Mouse (Mus musculus) gastrocnemius, adult 2 months (tissue): ENCODE data around the gene Sapcd1. TPM values are rescaled to one million over a fixed set of nuclear protein-coding genes. Genes with fewer than 3 reads are reported as not detected.

Experiments used
- DNase-seq: peaks from one replicate; pipeline ENCODE4 v3.0.0; 2022
- H3K27ac ChIP-seq: fragments of 200-600 bp; 2 replicates; pipeline ENCODE4 v1.8.1; 2022; ENCODE audit warnings: mild to moderate bottlenecking
- H3K4me3 ChIP-seq: fragments of 200-600 bp; 2 replicates; pipeline ENCODE4 v1.8.1; 2022; ENCODE audit warnings: mild to moderate bottlenecking, moderate library complexity
- CTCF ChIP-seq: fragments of 200-600 bp; IDR thresholded peaks from 2 replicates; pipeline ENCODE4 v1.8.1; 2022; ENCODE audit warnings: antibody characterized with exemption, mild to moderate bottlenecking, moderate library complexity
- intact Hi-C: fragments of 180-260 bp; cut with DNase I; formaldehyde crosslinking; loops from one replicate; pipeline ENCODE4 v1.15.1; 2025
- total RNA-seq, 2 experiments: library from RNA; stranded (reverse); gene quantifications; 2 replicates each; pipeline ENCODE4 v1.2.3; 2021

Gene Sapcd1
- total RNA-seq, 2 experiments from 2014 or later, result not detected

DNA sequence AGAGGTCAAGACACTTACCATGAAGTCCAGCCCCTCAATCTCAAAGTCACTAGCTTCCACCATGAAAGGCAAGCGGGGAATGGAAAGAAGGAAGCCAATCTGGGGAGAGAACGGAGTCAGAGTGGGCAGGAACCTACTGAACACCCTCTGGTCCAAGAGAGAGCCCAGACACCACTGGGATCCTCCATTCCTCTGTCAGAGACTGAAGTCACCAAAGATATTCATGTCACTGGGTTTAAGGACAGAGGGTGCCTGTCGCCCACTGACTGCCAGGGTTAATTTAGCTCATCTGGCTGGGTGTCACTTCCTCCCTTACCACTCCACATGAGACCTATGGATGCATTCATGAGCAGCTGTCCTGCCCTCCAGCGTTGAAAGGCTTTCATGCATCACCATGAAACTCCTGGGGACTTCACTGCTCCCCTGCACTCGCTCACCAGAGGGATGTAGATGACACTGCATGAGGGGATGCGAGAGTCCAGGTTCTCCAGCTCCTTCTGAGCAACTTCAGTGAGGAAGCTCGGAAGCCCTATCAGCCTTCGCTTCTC lies 4.6 kb upstream of the Sapcd1 start:
- TF ChIP-seq CTCF, result no peak
- Histone ChIP-seq H3K27ac (no peak overlapping the region), H3K4me3 (no peak overlapping the region)
- no peak for DNase-seq
- intact Hi-C loops, result no loop called here

DNA sequence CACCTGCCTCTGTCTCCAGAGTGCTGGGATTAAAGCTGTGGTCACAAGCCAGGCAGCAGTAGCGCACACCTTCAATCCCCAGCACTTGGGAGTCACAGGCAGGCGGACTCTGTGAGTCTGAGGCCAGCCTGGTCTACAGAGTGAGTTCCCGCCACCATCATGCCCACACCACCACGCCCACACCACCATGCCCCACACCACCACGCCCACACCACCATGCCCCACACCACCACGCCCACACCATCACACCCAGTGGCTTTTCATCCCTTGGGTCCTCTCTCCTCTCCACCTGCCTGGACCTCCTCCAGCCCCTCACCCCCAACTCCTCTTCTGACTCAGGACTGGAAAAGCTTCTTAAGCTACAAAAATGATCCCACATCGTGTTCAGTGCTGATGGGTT lies 4.1 kb upstream of the Sapcd1 start:
- TF ChIP-seq CTCF, result no peak
- peak; percentile 15 for DNase-seq
- Histone ChIP-seq H3K4me3 (no peak overlapping the region), H3K27ac (no peak overlapping the region)
- intact Hi-C loops, result no loop called here

DNA sequence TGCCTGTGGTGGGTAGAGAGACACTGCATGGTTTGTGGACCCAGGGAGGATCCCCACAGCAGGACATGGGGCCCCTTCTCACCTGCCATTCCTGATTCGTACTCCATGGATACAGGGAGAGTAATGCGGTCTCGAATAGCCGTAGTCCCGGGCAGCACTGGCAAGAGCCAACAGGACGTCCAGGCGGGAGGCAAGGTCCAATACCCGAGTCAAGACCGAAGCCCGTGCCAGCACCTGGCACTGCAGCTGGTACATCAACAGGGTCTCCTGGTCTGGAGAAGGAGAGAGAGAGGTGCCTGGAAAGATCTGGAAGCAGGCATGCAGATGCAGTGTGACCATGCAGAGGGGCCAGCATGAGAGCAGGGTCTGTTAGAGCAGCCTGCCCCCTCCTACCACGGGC lies 3.5 kb upstream of the Sapcd1 start:
- Histone ChIP-seq H3K4me3 (no peak overlapping the region), H3K27ac (no peak overlapping the region)
- intact Hi-C loops, result no loop called here
- TF ChIP-seq CTCF, result no peak
- peak; percentile 15 for DNase-seq

DNA sequence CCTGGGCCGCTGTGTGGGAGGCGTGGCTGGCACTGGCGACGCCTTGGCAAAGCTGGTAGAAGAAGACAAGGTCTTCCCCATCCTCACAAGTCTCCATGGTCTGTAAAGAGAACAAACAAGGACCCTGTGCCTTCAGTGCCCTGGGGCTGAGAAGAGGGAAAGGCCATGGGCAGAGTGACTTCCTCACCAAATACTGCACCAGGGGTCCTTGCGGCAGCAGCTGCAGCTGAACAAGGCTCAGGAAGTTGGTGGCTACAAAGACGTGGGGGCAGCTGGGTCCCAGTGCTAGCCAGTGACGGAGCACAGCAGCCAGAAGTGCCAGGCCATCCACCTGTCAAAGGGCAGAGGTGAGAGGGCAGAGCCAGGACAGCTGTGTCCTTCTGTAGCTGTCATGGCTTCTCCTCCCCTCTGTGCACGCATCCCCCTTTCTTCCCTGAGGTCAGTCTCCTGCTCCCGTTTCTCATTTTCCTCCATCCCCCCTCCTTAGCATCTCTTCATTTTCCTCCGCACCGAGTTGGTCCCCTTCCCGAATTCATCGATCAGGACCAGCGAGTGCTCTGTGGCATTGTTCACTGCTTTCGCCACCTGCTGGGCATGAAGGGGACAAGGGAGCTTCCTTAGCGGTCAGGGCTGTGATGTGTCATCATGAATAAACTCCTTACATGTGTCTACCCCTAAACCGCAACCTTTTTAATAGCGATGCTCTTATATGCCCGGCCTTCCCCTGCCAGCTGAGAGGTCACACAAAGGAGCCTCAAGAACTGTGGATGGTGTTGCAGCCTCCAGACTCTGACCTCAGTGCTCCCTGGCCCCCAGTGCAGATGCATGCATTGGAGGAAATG lies 2.1 kb upstream of the Sapcd1 start:
- TF ChIP-seq CTCF, result peak; percentile 49
- DNase-seq, result peak; percentile 19
- Histone ChIP-seq H3K27ac (no peak overlapping the region), H3K4me3 (no peak overlapping the region)
- intact Hi-C loops, result loop anchor here (10.0 kb wide), 1 partner anchor 205 kb away; the partner anchor contains the start of genes Atp6v1g2 and Nfkbil1

DNA sequence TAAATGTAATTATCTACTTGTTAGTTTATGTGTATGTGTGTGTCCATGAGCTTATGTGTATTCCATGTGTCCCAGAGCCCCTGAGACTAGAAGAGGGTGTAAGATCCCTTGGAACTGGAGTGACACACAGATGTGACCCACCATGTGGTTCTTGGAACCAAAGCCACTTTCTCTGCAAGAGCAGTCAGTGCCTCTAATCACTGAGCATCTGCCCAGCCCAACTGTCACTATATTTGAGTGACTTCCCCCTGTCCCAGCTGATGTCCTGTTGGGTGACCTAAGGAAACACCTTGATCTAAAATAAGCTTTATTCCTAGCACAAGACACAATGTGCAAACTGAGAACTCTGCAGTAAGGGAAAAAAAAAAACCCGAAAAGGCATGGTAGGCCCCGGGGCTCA lies 499 bp upstream of the Sapcd1 start:
- no peak for DNase-seq
- Histone ChIP-seq H3K4me3 (no peak overlapping the region), H3K27ac (no peak overlapping the region)
- intact Hi-C loops, result loop anchor here (10.0 kb wide), 1 partner anchor 206 kb away; the partner anchor contains the start of genes Atp6v1g2 and Nfkbil1
- TF ChIP-seq CTCF, result no peak

DNA sequence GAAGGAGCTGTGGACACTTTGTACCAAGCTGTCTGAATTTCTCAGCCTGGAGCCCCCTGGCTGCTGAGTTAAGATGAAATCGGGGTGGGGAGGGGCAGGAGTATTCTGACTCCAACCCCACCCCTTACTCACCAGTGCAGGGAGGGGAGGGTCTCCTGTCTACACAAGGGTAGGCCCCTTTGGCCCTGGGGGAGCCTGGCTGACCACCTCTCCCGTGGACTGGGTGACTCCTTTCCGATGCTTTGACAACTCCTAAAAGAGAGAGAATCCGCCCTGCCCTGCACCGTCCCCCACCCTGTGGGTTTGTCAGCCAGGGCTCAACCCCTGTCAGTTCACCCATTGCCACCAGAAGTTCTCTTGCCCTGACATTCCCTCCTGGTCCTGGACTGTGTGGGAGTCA lies 1.6 kb downstream of the Sapcd1 start:
- intact Hi-C loops, result loop anchor here (10.0 kb wide), 1 partner anchor 209 kb away; the partner anchor contains the start of genes Atp6v1g2 and Nfkbil1
- DNase-seq, result peak; percentile 12
- no peak overlapping the region for H3K27ac ChIP-seq
- H3K4me3 ChIP-seq, result no peak overlapping the region
- TF ChIP-seq CTCF, result no peak

DNA sequence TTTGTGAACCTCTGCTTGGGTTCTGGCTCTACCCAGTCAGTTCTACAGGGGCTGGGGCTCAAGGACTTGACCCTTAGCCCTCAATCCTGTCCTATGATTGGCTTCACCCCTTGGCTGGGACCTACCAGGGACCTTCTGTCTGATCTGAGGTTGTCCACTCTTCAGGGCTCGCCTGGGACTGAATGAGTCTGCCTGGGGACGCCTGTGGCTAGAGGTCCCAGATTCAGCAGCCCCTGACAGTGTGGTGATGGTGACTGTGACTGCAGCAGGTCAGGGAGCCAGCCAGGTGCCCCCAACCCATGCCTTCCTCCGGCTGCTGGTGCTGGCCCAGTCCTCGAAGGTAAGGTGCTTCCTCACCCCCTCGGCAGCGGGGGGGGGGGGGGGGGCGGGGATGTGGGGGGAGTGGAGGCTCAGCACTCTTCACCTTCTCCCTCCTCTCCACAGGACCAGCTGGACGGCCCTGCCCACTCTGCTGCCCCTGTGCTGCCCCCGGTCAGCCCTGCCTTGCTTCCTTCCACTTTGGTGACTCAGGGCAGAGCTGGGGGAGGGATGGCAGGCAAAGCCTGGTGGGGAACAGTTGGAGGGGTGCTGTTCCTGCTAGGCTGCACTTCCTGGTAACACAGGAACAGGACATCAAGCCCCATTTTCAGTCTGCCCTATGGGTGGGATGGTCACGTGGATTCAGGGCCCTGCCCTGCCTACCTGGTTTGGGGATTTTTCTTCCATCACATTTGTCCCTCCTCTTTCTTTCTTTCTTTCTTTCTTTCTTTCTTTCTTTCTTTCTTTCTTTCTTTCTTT lies 2.9 kb downstream of the Sapcd1 start:
- intact Hi-C loops, result loop anchor here (5.0 to 10.0 kb wide), 2 partner anchors 62 to 210 kb away; partner anchors contain the start of genes Abhd16a, Atp6v1g2, Ly6g6f and Nfkbil1
- Histone ChIP-seq H3K27ac (no peak overlapping the region), H3K4me3 (no peak overlapping the region)
- DNase-seq, result peak; percentile 26
- no peak for TF ChIP-seq CTCF

DNA sequence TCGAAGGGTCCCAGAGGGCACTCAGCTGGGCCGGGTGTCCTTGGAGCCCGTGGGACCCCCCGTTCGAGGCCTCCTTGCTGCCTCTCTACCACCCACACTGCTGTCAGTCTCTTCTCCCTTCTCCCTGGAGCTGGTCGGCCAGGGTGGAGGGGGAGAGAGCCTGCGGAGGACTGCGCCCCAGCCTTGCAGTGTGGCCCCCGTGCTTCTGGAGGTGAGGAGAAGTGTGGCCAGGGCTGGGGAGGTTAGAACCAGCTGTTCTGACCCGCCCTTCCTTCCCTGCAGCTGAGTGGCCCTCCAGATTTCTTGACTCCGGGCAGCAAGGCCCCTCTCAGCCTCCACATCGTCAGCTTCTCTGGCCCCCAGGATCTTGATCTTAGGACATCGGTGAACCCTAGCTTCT lies 3.6 kb downstream of the Sapcd1 start:
- TF ChIP-seq CTCF, result no peak
- intact Hi-C loops, result loop anchor here (5.0 to 10.0 kb wide), 2 partner anchors 63 to 211 kb away; partner anchors contain the start of genes Abhd16a, Atp6v1g2, Ly6g6f and Nfkbil1
- no peak overlapping the region; the same call in 1 of the 2 replicates for H3K27ac ChIP-seq

DNA sequence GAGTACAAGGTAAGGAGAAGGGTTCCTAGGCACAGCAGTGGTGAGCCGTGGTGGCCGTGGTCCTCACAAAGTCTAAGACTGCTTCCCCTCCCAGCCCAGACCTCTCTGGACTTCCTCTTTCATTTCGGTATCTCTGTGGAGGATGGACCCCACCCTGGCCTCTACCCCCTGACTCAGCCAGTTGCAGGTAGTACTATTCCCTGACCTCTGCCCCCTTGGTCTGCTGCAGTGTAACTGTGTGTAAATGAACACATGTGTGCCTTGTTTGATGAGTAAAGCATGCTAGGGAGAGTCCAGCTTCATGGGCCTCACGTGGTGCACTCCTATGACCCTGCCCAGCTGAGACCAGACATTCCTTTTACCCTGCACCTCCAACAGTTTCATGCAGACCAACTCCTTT lies 4.1 kb downstream of the Sapcd1 start:
- H3K27ac ChIP-seq, result no peak overlapping the region; the same call in 1 of the 2 replicates
- TF ChIP-seq CTCF, result no peak
- DNase-seq, result peak; percentile 21
- H3K4me3 ChIP-seq, result no peak overlapping the region
- intact Hi-C loops, result loop anchor here (5.0 to 10.0 kb wide), 2 partner anchors 64 to 211 kb away; partner anchors contain the start of genes Abhd16a, Atp6v1g2, Ly6g6f and Nfkbil1

More for the DNA sequence above, 3.6 kb downstream of the Sapcd1 start:
- H3K4me3 ChIP-seq, result no peak overlapping the region
- DNase-seq, result peak; percentile 16

DNA sequence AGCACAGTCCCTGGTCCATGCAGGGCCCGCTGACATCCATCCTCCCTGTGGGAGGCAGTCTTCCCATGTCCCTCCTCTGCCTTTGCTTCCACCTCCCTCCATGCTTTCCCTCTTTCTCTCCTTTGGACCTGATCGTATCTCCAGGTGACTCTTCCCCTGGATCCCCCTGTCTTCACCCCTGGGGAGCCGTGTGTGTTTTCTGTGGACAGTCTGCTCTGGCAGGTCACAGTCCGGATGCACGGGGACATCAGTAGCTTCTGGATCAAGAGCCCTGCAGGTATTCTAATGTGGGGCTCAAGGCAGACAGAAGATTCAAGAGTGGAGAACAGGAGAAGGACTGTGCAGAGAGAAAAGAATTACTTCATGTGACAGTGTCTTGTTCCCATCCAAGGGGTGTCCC lies 4.6 kb downstream of the Sapcd1 start:
- intact Hi-C loops, result loop anchor here (5.0 to 10.0 kb wide), 2 partner anchors 64 to 212 kb away; partner anchors contain the start of genes Abhd16a, Atp6v1g2, Ly6g6f and Nfkbil1
- no peak overlapping the region; the same call in 1 of the 2 replicates for H3K27ac ChIP-seq

DNA sequence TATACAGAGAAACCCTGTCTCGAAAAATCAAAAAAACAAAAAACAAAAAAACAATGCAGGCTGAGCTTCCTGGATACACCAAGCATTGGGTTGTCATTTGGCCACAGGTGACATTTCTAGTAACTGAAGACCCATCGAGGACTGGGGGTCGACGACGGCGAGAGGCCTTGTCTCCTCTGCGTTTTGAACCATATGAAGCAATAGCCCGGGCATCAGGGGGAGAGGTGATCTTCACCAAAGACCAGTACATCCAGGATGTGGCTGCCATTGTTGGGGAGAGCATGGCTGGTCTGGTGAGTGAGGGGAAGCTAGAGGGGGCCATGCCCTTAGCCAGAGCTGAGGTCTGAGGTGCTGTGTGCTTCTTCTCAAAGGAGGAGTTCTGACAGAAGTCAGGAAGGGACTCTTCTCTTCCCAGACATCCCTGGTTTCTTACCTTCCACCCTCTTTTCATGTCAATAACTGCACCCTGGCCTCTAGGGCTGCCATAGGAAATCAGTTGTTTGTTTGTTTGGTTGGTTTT lies 5.2 kb downstream of the Sapcd1 start:
- peak overlapping the region; percentile 73 for H3K27ac ChIP-seq
- no peak overlapping the region for H3K4me3 ChIP-seq
- peak; percentile 13 for DNase-seq
- intact Hi-C loops, result loop anchor here (5.0 to 10.0 kb wide), 2 partner anchors 65 to 212 kb away; partner anchors contain the start of genes Abhd16a, Atp6v1g2, Ly6g6f and Nfkbil1
- TF ChIP-seq CTCF, result no peak

More for the DNA sequence above, 4.6 kb downstream of the Sapcd1 start:
- no peak overlapping the region for H3K4me3 ChIP-seq
- no peak for DNase-seq
- TF ChIP-seq CTCF, result no peak
